Mouse (Mus musculus): Measurements from ENCODE around the gene Akap2.

The Akap2 gene

DNA sequence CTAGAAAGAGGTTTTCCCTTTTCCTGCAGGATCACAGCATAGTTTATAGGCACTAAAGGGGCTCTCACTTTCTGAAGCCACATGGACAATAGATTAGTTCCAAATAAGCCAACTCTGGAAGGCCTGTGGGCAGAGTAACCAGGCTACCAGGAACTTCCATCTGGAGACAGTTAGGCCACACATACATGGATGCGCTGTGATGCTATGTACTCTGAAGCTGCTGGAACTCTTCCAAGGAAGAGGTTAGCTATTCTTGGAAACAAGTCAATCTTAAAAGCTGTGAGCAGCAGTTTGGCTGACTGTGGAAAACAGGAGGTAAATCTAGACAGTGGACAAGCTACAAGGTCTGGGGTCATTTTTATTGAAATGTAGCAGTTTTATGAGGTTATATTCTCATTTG, 46.9 kb downstream of the Akap2 start:
- no peak for DNase-seq

DNA sequence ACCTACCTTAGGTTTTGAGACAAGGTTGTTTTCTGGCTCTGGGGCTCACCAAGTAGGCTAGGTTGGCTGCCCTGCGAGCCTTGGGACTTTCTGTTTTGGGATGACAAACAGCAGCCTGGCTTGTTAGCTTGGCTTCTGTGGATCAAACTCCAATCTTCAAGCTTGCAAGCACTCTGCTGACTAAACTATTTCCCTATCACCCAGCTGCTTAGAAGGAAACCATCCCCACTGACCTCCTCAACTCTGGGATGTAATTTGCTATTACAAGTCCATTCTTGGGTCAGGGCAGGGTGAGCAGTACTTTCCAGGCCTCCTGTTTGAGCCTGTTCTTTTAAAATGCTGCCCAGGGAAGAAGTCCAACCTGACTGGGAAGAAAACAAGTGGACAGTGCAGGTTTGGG, 47.5 kb downstream of the Akap2 start:
- DNase-seq = peak; percentile 93

- DNase-seq = no peak
These were observed 48.3 kb downstream of the Akap2 start for GRCm38 (mm10) chr4:57765806-57766205.

DNA sequence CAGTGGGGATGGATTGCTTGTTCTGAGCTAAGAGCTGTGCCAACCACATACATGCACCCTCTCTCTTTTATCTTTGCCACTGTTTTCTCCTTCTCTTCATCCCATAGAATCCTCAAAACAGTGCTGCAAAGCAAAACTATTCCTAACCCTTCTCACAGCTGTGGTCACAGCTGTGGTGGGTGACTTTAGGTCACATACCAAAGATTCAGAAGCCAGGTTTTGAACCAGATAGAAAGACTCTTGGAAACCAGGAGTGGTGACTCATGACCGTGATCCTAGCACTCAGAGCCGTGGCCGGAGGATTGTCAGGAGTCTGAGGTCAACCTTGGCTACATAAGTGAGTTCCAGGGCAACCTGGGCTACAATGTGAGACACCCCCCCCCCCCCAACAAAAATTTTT, 51.5 kb downstream of the Akap2 start:
- peak; percentile 95 for DNase-seq

GRCm38 (mm10) chr4:57770185-57770823, 52.8 kb downstream of the Akap2 start:
- no peak for DNase-seq

DNA sequence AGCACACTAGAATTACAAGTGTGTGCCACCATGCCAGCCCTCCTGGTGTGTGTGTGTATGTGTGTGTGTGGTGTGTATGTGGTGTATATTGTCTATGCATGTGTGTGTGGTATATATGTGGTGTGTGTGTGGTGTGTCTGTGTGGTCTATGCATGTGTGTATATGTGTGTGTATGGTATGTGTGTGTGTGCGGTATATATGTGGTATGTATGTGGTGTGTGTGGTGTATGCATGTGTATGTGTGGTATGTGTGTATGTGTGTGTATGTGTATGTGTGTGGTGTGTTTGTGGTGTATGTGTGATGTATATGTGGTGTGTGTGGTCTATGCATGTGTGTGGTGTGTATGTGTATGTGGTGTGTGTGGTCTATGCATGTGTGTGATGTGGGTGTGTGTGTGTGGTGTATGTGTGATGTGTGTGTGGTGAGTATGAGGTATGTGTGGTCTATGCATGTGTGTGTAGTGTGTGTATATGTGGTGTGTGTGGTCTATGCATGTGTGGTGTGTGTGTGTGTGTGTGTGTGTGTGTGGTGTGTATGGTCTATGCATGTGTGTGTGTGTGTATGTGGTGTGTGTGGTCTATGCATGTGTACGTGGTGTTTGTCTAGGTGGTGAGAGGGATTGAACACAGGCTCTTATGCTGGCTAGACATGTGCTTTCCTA, 54.2 kb downstream of the Akap2 start:
- DNase-seq = no peak

DNA sequence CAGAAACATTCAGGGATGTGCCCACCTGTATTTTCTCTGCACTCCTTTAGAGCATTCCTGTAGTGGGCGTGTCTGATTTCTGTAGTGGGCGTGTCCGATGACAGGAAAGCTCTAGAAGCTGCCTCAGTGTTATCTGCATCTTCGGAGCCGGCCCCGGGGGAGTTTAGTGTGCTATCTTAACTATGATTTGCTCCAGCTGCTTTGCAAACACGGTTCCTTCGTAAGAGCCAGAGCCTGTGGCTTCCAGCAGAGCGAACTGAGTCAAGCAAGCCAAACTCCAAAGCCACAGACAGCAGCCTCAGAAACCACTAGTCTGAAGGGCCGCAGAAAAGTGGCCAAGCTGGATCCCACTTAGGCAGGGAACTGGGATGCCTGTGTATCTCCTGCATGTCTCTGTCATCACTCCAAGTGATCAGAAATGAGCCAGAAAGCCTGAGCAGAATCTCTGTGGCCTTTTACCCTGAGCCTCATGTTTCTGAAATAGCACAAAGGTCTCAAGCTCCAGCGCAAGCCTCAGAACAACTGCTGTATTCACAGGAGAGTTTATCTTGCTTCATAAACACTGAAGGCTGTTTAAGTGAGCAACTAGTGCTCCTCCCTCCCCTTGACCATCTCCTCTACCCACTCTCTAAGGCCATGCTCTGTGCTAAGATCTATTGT, 55.5 kb downstream of the Akap2 start:
- peak; percentile 98 for DNase-seq

DNA sequence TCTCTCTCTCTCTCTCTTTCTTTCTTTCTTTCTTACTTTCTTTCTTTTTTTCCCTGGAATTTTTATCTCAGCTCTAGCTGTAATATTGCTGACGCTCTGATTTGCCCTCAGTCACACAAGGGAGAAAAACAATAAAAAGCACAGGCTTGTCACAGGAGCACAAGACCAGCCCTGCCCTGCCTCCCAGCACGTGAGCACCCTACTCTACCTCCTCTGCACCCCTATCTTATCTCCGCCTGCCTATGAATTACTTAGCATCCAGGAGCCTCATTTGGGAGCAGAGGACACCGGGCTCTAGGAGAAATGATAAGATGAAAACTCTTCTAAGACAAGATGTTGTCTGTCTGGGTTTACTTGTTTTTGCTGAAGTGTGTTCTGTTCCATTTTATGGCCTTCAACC, 57.1 kb downstream of the Akap2 start:
- DNase-seq = no peak

GRCm38 (mm10) chr4:57775582-57775981, 58.1 kb downstream of the Akap2 start:
- no peak for DNase-seq

DNA sequence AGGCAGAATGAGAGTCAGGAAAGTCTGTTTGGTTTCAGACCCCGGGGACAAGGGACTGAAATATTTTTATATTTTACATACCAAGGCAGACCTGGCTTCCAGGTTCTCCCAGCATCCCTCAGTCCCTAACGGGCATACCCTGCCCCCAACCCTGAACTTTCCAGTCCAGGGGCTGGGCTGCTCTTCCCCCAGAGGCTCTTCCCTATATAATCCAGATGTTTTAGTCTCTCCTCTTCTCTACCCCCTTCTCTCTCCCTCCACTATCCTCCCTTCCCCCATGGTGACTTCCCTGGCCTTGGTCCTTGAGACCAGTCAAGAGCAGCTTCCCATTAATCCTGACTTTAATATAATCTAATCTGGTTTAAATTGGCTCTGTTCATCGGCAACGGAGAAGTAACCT, 62.9 kb downstream of the Akap2 start:
- no peak for DNase-seq

GRCm38 (mm10) chr4:57780833-57781641, 63.6 kb downstream of the Akap2 start:
- DNase-seq = peak; percentile 93

GRCm38 (mm10) chr4:57781994-57782393, 64.5 kb downstream of the Akap2 start:
- peak; percentile 99 for DNase-seq

DNA sequence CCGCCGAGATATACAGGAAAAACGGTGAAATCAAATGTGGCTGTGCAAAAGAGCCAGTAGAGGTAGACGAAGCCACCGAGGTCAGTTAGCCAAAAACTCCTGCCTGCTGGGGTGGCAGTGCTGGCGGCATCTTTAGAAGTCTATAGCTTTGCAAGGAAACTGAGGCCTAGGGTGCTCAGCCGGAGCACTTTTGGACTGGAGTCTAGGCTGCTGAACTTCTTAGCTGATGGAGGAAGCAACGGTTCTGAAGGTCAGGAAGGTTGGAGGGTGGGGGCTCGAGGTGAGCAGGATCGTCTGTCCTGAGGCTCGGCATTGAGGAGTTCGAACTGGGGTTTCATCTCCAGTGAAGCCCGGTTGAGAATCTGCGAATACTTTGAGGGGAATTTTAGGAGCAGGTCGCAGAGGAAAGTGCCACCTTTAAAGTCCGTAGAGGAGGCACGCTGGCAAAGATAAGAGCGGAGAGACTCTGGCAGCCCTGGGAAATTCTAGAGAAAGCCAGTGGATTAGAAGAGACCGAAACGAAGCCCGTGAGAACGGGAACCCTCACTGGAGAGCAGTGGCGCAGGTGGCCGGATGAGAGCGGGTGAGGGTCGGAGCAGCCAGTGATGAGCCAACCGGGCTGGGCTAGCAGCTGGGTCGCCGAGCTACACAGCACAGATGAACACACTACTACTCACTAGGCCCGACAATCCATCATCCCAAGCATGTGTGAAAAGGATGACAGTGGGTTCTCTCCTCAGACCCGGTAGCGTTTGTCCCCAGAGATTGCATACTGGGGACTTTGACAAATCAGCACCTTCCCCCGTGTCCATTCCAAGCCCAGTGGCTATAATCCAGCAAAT, 65.3 kb downstream of the Akap2 start:
- DNase-seq = peak; percentile 96

DNA sequence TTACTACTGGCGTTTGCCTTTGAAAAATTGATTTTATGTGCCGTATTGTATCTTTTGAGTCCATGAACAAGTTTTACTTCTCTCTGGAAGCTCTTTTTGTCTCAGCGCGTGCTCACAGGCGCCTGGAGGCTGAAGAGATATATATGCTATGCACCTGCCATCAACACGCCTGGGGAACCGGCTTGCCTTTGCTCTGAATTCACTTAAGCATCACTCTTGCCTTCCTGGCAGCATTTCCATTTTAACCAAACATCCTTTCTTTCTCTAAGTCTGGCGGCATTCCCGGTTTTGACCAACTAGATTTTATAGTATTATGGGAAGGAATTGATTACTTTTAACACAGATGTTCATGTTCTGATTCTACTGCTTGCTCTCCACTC, 65.9 kb downstream of the Akap2 start:
- no peak for DNase-seq

- peak; percentile 97 for DNase-seq
These were observed 66.6 kb downstream of the Akap2 start for GRCm38 (mm10) chr4:57783853-57784600.

GRCm38 (mm10) chr4:57788709-57789108, 71.3 kb downstream of the Akap2 start:
- DNase-seq = no peak

DNA sequence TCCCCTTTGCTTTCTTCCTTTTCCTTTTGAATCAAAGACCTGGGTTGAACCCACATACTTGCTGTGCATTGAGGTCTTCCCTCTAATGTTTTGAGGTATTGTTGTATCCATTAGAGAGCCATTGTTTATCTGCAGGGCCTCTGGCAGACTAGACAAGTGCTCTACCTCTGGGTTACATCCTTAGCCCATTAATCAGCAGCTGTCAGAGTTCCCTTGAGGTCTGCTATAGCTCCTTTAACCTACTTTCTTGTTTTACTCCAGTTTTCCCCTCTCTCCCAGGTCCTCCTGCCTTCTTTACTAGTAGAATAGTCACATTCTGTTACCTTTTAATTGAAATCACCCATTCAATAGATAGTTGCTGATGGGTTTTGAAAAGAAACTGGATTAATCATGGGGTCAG, 71.7 kb downstream of the Akap2 start:
- DNase-seq = no peak

- peak; percentile 88 for DNase-seq
These were observed 76.5 kb downstream of the Akap2 start for GRCm38 (mm10) chr4:57793989-57794388.

DNA sequence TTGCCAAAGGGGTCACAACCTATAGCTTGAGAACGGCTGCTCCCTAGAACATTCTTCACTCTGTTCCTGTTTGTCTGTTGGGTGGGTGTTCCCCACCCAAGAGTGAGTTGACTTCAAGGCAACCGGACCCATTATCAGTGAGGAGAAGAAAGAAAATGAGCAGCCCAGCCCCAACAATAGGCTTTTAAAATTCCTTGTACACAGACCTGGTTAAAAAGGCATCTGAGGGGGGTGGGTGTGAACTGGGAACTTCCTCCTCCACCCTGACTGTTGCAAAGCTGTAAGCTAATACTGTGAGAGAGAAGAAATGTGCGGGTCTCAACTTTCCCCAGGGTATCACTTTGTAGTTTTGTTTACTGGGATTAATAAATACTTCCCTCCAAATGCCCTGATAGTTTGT, 77.1 kb downstream of the Akap2 start:
- DNase-seq = peak; percentile 92

DNA sequence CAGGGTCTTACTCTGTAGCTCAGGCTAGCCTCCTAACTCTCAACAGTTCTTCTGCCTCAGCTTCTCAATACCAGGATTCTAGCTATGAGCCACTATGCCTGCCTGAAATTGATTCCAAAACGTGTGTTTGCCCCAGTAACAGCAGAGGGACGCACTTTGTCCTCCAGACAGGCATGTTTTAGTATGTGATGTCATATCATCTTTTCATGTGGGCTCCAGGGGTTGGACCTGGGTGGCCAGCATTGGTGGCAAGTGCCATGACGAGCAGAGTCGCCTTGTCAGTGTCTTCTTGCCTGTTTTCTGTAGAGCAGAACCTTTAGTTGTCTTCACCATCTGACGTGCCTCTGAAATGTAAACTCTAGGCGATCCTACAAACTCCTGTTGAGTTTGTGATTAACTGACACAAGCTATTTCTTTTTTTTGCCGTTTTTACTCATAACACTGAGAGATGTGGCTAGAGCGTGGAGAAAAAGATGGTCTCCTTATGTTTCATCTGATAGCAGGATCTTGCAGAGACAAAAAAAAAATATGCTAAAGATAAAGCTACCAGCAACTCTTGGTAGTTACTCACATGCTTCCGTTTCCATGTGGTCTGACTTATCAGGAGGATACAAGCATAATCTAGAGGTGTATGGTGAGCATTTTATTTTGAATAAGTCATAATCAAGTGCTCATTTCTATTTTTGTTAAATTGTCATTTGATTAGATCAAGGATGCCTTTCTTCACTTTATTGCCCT, 80.3 kb downstream of the Akap2 start:
- peak; percentile 70 for DNase-seq
